8 mouse cellular contexts compared by ENCODE assay signal in the genomic region with DNA sequence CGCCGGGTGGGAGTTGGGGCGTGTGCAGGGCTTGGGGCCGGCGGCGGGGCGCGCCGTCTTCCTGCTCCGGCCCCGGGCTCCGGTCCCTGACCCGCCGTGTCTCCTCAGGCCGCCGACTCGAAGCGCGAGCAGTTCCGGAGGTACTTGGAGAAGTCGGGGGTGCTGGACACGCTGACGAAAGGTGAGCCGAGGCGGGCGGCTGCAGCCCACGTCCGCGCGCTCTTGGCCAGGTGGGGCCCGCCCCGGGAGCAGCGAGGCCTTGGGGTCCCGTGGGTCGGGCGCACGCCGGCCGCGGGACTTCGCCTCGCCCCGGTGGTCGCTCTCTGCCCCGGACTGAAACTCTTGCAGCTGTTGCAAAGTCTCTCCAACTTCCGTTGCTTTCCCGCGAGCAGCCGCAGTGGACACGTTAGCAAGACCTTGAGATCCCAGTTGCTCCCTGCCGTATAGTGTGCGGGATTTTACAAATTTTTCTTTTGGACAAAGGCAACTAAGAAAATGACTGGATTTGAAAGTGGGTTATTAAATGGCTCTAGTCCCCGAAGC. TPM values are rescaled to one million over a fixed set of nuclear protein-coding genes. Genes with fewer than 3 reads are reported as not detected.
DNase-seq lines count a peak whose midpoint lies in the region; ATAC-seq and TF ChIP-seq lines count a peak whose summit lies in the region.

No protein-coding gene starts in this region.

- H3K9ac ChIP-seq in kidney, postnatal 0 days (ENCODE audit: low read depth, low read length), result peak overlapping the region; percentile 81

- no peaks in the 10 kb centered on the region for H3K27me3 ChIP-seq in kidney, postnatal 0 days (ENCODE audit: insufficient read depth, low read length)

- H3K27ac ChIP-seq in kidney, postnatal 0 days, result peak overlapping the region; percentile 88

- no peak for ATAC-seq in kidney, postnatal 0 days (replicated peaks; ENCODE audit: low FRiP score, low read depth)
- peak; percentile 6; the same call in 1 of the 2 replicates for ATAC-seq in megakaryocyte progenitor cell, adult 5-6 weeks (replicated peaks; ENCODE audit: poor library complexity)

- peak overlapping the region; percentile 75 for H3K4me3 ChIP-seq in kidney, postnatal 0 days (replicated peaks; ENCODE audit: low read depth, low read length)

- peak overlapping the region; percentile 71 for H3K4me2 ChIP-seq in kidney, postnatal 0 days (ENCODE audit: low read length)

- TF ChIP-seq CTCF in kidney, postnatal 0 days (IDR thresholded peaks at IDR 0.05; ENCODE audit: low read depth), result no peak

- no peaks in the 10 kb centered on the region for H3K36me3 ChIP-seq in kidney, postnatal 0 days (ENCODE audit: insufficient read depth, low read length)

- peaks cover 10% of the 10 kb centered on the region; the same call in 1 of the 2 replicates for H3K4me1 ChIP-seq in kidney, postnatal 0 days (replicated peaks; ENCODE audit: insufficient read depth, low read length)

- no peaks in the 10 kb centered on the region for H3K9me3 ChIP-seq in kidney, postnatal 0 days (replicated peaks; ENCODE audit: low read length)

- DNase-seq in kidney, postnatal 0 days (ENCODE audit: low spot score), result peak; percentile 61
- no peak for DNase-seq in kidney, postnatal 36 days
- DNase-seq in adipocyte (ENCODE audit: low spot score), result peak; percentile 45
- DNase-seq in forelimb bud, embryonic 11.5 days (ENCODE audit: low read depth, low spot score), result peak; percentile 31
- DNase-seq in right cerebral cortex, postnatal 10 days (ENCODE audit: low spot score in 2 of 2), result no peak
- no peak for DNase-seq in Muller cell, postnatal 12 days (ENCODE audit: inconsistent ontology term)
- no peak for DNase-seq in spleen, postnatal 10 days (ENCODE audit: low spot score in 2 of 2)

- under 1% methylated on average over 41 of the region's 53 CpGs for WGBS in kidney, postnatal 0 days

RNA-seq across cellular contexts. Expression of a gene that starts 0.6 kb away (rescaled TPM):
- polyA plus RNA-seq in kidney, postnatal 0 days (2015; fragmentation: Nextera tagmentation; extraction: Ambion mirVana), result 67.7 and 76.4 TPM in 2 replicates
- 44.8 and 49.6 TPM in 2 replicates for total RNA-seq in megakaryocyte progenitor cell, adult 5-6 weeks (2015)
- total RNA-seq in megakaryocyte progenitor cell, adult 5-6 weeks (2017), result 31.0 and 34.5 TPM in 2 replicates

RNA-seq across cellular contexts. Expression of a gene that starts 12.0 kb away (rescaled TPM):
- polyA plus RNA-seq in kidney, postnatal 0 days (2015; fragmentation: Nextera tagmentation; extraction: Ambion mirVana), result 46.8 and 47.1 TPM in 2 replicates
- 33.7 and 42.3 TPM in 2 replicates for total RNA-seq in megakaryocyte progenitor cell, adult 5-6 weeks (2015)
- 35.7 and 37.0 TPM in 2 replicates for total RNA-seq in megakaryocyte progenitor cell, adult 5-6 weeks (2017)

RNA-seq across cellular contexts. Expression of a gene that starts 12.6 kb away (rescaled TPM):
- polyA plus RNA-seq in kidney, postnatal 0 days (2015; fragmentation: Nextera tagmentation; extraction: Ambion mirVana), result not detected in 2 replicates
- not detected in 2 replicates for total RNA-seq in megakaryocyte progenitor cell, adult 5-6 weeks (2015)
- total RNA-seq in megakaryocyte progenitor cell, adult 5-6 weeks (2017), result not detected in 2 replicates

RNA-seq across cellular contexts. Expression of a gene that starts 45.7 kb away (rescaled TPM):
- 0.08 TPM in 1 of 2 replicates, not detected in the other for polyA plus RNA-seq in kidney, postnatal 0 days (2015; fragmentation: Nextera tagmentation; extraction: Ambion mirVana)
- total RNA-seq in megakaryocyte progenitor cell, adult 5-6 weeks (2015), result not detected in 2 replicates
- not detected in 2 replicates for total RNA-seq in megakaryocyte progenitor cell, adult 5-6 weeks (2017)

Comparison
In these comparisons a context has a peak if more than half of its experiments do, and no peak if none do; other contexts are left out.
1. DNase-seq: peak in kidney, postnatal 0 days (single experiment), adipocyte (single experiment) and forelimb bud, embryonic 11.5 days (single experiment); none in kidney, postnatal 36 days (0 of 2), right cerebral cortex, postnatal 10 days (0 of 2), Muller cell, postnatal 12 days (single experiment) and spleen, postnatal 10 days (0 of 2).